Mouse (Mus musculus): ENCODE results near the gene Defb42.

Gene Defb42

GRCm38 (mm10) chr14:63046691-63047090 lies at the start of gene Defb42:
TSS of gene Defb42 (plus strand) at chr14:63046991.
- no peak for DNase-seq

DNA sequence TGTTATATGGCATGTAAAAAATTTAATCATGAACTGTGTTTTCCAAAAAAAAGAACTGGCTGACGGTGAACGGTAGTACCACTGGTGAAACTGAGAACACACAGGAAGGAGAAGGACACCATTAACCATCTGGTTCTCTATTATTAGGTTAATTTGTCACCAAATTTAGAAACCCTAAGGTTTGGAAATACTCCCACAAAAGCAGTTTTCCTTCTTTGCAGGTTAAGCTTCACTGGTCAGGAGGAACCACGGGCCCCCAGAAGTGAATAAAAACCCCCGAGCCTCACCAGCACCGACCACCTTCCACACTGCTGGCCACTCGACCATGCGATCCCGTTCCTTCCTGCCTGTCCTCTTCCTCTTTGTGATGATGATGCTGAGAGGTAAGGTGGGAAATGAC lies 49.0 kb upstream of the Defb42 start, which contains the start of gene Defb47:
Gene Defb47, plus strand, starts transcription at position 301 of the 400 bp plus-strand sequence.
- DNase-seq, result no peak

GRCm38 (mm10) chr14:62998977-62999376 lies 47.8 kb upstream of the Defb42 start:
- no peak for DNase-seq

DNA sequence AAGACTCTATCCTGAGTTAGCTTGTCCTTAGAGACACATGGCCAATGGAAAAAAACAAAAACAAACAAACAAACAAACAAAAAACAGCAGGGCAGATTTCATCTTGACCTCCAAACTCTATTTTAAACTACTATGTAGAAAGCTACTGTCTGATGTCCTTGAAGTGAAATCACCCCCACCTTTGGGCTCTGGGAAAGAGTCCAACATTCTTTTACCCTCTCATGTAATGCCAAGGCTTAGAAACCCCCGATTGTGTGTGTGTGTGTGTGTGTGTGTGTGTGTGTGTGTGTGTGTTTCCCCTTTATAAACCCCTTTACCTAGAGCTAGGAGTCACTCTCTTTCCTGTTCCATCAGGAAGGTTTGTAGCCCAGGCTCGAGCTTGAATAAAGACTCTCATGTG lies 44.2 kb upstream of the Defb42 start:
- no peak for DNase-seq

DNA sequence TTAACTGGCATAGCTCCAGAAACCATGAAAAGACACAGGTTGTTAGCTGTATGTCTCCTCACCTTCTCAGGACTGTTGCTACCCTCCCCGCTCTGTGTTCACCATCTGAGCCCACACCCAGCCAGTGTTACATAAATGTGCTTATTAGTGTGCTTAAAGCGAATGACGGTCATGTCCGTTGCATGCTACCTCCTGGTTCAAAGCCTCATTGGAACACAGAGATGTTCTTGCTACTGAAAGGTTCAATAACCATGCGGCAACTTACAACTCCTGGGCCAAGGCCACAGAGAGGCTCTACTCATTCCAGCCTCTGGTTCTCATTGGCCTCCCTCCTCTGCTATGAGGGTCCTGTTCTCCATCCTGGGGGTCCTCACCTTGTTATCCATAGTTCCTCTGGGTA lies 35.3 kb upstream of the Defb42 start, which contains the start of gene Defb43:
Gene Defb43, plus strand, starts transcription at position 301 of the 400 bp plus-strand sequence.
- DNase-seq, result no peak

DNA sequence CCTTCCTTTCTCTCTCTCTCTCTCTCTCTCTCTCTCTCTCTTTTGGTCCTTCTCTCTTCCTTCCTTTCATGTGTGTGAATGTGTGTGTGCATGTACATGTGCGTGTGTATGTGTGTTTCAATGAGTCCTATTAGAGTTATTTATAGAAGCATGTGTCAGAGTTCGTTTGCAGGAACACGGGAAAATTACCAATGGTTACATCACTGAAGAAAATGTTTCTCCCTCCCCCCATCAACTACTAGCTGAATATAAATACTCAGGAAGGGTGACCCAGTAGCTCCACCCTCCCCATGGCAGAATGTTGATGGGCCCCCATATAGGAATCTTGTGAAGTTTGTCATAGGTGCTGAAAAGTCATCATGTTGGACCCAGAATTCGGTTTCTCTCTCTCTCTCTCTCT lies 33.7 kb upstream of the Defb42 start:
- no peak for DNase-seq

DNA sequence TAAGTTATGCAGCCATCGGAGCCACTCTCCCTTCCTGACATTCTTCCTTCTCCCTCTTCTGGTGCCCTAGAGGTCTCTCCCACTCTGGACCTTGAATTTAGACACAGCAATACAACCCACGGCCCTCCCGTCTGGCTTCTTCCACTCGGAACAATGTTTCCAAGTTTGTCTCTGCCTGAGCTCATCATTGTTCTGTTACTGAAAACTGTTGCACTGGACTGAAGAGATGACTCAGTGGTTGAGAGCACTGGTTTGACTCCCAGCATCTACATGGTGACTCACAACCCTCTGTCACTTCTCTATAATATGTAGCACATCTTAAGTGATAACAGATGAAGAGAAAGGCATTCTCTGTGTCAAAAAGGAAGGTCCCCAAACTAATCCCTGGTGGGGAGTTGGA lies 32.1 kb upstream of the Defb42 start:
- DNase-seq, result no peak

DNA sequence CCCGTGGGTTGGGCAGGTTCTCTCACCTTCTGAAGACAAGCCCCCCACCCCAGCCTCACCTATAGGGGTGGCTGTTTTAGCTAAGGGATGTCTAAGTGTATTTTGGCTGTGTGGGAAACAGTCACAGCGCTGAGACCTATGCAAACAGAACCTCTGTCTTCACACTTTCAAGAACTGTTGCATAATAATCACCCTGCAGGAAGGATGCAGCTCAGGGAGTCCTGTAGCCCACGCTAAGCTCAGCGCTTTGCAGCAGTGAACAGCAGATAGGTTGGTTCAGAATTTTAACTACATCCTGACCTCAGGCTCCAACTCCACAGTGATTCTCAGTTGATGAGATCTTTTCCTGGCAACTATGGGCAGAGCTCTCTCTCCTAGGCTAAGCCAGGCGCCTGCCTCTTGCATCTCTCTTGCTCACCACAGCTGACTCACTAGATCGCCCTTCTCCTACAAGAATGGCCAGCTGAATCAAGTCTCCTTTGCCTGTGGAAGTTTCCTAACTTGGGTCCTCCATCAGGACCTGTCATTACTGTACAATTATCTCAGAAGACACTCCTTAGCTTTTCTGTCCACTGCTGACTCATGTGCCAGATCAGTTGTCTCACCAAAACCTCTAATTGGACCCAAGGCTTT lies 26.2 kb upstream of the Defb42 start:
- no peak for DNase-seq

DNA sequence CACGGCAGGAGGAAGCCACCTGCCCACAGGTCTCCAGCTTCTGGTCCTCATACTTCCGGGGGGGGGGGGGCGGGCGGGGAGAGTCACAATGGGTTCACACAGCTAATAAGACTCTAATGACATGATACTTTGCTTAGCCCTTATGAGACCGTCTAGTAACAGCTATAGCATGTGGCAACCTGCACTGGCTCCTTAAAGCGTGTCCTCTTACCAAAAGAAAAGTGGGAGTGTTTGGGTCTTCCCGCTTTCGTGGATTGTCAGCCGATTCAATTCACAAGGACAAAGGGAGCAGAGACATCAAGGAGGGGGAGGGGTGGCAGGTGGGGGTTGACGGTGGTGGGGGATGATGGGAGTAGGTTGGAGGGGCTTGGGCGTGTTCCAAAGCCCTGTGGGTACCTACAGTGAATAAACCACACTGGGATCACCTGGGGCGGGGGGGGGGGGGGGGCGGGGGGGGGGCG lies 3.1 kb downstream of the Defb42 start, which contains the start of gene Defb30:
Gene Defb30, minus strand, starts transcription at position 51 of the 461 bp plus-strand sequence.
- no peak for DNase-seq

GRCm38 (mm10) chr14:63050769-63051168 lies 4.0 kb downstream of the Defb42 start:
- DNase-seq, result peak; percentile 81

GRCm38 (mm10) chr14:63054729-63055128 lies 7.9 kb downstream of the Defb42 start:
- DNase-seq, result peak; percentile 35 to 67

- no peak for DNase-seq
Measured at GRCm38 (mm10) chr14:63060361-63060760, 13.6 kb downstream of the Defb42 start.

- DNase-seq, result no peak
Measured at GRCm38 (mm10) chr14:63062184-63062583, 15.4 kb downstream of the Defb42 start.

DNA sequence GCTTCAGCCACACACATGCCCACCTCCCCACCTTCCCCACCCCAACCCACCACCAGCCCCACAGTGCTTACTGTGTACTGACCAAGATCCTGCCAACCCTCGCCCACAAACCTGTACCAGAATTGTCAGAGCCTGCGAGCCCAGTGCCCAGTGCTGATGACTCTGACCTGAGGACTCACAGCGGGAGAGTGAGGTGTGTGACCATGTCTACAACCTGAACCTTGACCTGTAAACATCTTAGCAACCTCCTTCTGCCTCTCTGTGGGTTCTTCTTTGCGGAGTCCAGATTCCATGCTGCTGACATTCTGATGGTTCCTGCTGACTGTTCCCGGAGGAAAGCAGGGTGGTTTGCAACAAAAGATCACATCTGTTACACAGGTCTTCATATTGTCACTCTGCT lies 18.6 kb downstream of the Defb42 start:
- no peak for DNase-seq

GRCm38 (mm10) chr14:63066630-63067310 lies 20.0 kb downstream of the Defb42 start:
- DNase-seq, result peak; percentile 87 to 90

DNA sequence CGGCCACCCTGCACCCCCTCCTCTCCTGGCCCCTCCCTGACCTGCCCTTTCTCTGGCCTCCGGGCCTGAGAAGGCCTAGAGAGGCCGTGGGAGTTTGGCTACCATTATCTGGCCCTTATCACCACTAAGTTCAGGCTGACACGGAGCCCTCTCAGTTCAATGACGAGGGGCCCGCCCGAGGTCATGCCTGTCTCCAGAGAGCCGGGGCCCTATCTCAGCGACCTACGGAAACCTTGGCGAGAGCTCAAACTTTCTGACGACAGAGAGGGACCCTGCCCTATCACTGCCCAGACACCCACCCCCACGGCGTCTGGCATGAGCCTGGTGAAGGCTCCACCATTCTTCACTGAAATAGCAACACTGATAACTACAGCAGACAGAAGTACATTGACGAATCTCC lies 20.9 kb downstream of the Defb42 start:
- DNase-seq, result no peak
